Mouse (Mus musculus) kidney, adult 2 months (tissue): Measurements from ENCODE around the gene Gfm2.

Source experiments
- CTCF ChIP-seq: fragments of 200-500 bp; conservative IDR thresholded peaks from 2 replicates; pipeline ENCODE4 v1.5.1; 2011; ENCODE audit warnings: low read depth, mild to moderate bottlenecking, control low read depth, low read length, moderate library complexity, mixed read lengths; ENCODE audit not compliant: insufficient read depth, insufficient read length
- POLR2A ChIP-seq: fragments of 200-500 bp; IDR thresholded peaks from one replicate; pipeline ENCODE4 v1.6.1; 2011; ENCODE audit warnings: low read depth, low read length, control low read depth

- TF ChIP-seq POLR2A (no peak), CTCF (peak; percentile 46)
Observed at GRCm38 (mm10) chr13:97145834-97146233, 8.1 kb downstream of the Gfm2 start.
